Mouse (Mus musculus) lung, adult 2 months (tissue): ENCODE data around the gene Wdr61.

Experiments used
- CTCF ChIP-seq: fragments of 200-500 bp; IDR thresholded peaks from 2 replicates; pipeline ENCODE4 v1.5.1; 2011; ENCODE audit warnings: mild to moderate bottlenecking, low read length, control low read depth; ENCODE audit not compliant: insufficient read depth
- POLR2A ChIP-seq: fragments of 200-500 bp; IDR thresholded peaks from 2 replicates; pipeline ENCODE4 v1.6.1; 2011; ENCODE audit warnings: low read depth, mild to moderate bottlenecking, control low read depth, low read length, borderline replicate concordance; ENCODE audit errors: extremely low read depth

- TF ChIP-seq CTCF: no peak
- TF ChIP-seq POLR2A: no peak
Observed at GRCm38 (mm10) chr9:54776451-54776982, 42.2 kb upstream of the Wdr61 start.
